Mouse (Mus musculus) hindbrain, embryonic 11.5 days (tissue): Measurements from ENCODE around the gene Tas2r135. TPM values are rescaled to one million over a fixed set of nuclear protein-coding genes. Genes with fewer than 3 reads are reported as not detected.

Experiments
- ATAC-seq: fragments of 200-750 bp; cut with Nextera tagmentation; 2 replicates; pipeline ENCODE4 v1.8.0; 2017; ENCODE audit warnings: mild to moderate bottlenecking, moderate TSS enrichment, moderate library complexity; ENCODE audit not compliant: low FRiP score
- DNase-seq: peaks from one replicate; pipeline ENCODE4 v3.0.0-alpha.2; 2015; ENCODE audit warnings: low spot score
- H3K27ac ChIP-seq: fragments of 300-500 bp; sonication (generic); 2 replicates; pipeline ENCODE4 v1.5.1; 2014; ENCODE audit warnings: mild to moderate bottlenecking, low read depth, low read length
- H3K27me3 ChIP-seq: fragments of 300-500 bp; sonication (generic); 2 replicates; pipeline ENCODE4 v1.6.1; 2014; ENCODE audit warnings: mild to moderate bottlenecking, low read length, moderate library complexity, mixed read lengths; ENCODE audit not compliant: control insufficient read depth, insufficient read depth
- H3K36me3 ChIP-seq: fragments of 300-500 bp; sonication (generic); 2 replicates; pipeline ENCODE4 v1.6.1; 2014; ENCODE audit warnings: mild to moderate bottlenecking, low read length, moderate library complexity, mixed read lengths; ENCODE audit not compliant: control insufficient read depth, insufficient read depth
- H3K4me1 ChIP-seq: fragments of 300-500 bp; sonication (generic); replicated peaks from 2 replicates; pipeline ENCODE4 v1.6.1; 2014; ENCODE audit warnings: low read length, mixed read lengths; ENCODE audit not compliant: control insufficient read depth, insufficient read depth
- H3K4me2 ChIP-seq: fragments of 300-500 bp; sonication (generic); replicated peaks from 2 replicates; pipeline ENCODE4 v1.6.1; 2014; ENCODE audit warnings: mild to moderate bottlenecking, low read depth, low read length
- H3K4me3 ChIP-seq: fragments of 300-500 bp; sonication (generic); 2 replicates; pipeline ENCODE4 v1.5.1; 2014; ENCODE audit warnings: low read depth, low read length
- H3K9ac ChIP-seq: fragments of 300-500 bp; sonication (generic); 2 replicates; pipeline ENCODE4 v1.6.1; 2014; ENCODE audit warnings: low read depth, low read length
- H3K9me3 ChIP-seq: fragments of 300-500 bp; sonication (generic); 2 replicates; pipeline ENCODE4 v1.6.1; 2016; ENCODE audit warnings: low read length; ENCODE audit not compliant: control insufficient read depth
- WGBS: fragments of 180-500 bp; shearing (Covaris S2); extraction: QIAGEN DNeasy Blood & Tissue Kit; methylation state at CpG from one replicate; pipeline ENCODE4 v1.1.7; 2014; 5-methylcytosine and 5-hydroxymethylcytosine counted together
- polyA plus RNA-seq: library from polyadenylated mRNA; unstranded; fragments of >200 nt; fragmentation: Nextera tagmentation; extraction: Ambion mirVana; gene quantifications from 2 replicates; pipeline ENCODE4 v1.2.1, GENCODE M21; 2014

The Tas2r135 gene
- polyA plus RNA-seq, 1 experiment from 2014 or later = 0.15 TPM

- ATAC-seq (no peak), DNase-seq (no peak)
- Histone ChIP-seq H3K4me2 (no peak within 1 kb of the TSS), H3K27me3 (no peaks in the 10 kb centered on the region), H3K4me1 (no peaks in the 10 kb centered on the region), H3K27ac (no peak within 1 kb of the TSS), H3K9ac (no peak within 1 kb of the TSS), H3K36me3 (no peaks in the 10 kb centered on the region), H3K4me3 (no peak within 1 kb of the TSS), H3K9me3 (no peaks in the 10 kb centered on the region)
- 80% methylated on average over 6 of the region's 6 CpGs for WGBS
Measured at GRCm38 (mm10) chr6:42434446-42434845, 29.2 kb downstream of the Tas2r135 start, which contains the start of gene Tas2r126. Tas2r126 (plus strand) TSS chr6:42434535.

DNA sequence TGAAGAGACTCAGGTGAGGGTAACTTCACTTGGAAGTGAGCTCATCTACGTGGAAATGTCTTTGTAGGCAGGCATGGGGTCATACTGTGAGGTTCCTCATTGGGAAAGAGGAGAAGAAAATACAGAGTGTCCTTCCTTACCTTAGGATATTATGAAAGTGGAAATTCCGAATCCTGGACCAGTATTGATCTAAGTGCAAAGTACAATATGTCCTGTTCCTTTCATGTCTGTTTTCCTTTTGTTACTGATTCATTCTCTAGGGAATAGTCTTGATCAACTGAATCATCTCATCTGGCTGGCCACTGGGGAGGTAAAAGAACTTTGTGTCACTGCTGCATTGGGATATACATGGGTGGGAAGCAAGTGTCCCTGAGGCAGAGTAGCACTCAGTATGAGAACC lies 30.3 kb downstream of the Tas2r135 start:
- DNase-seq (no peak), ATAC-seq (no peak)
- WGBS = 79% methylated on average over 2 of the region's 2 CpGs
- Histone ChIP-seq H3K4me1 (no peaks in the 10 kb centered on the region), H3K4me2 (no peak overlapping the region), H3K27ac (no peak overlapping the region), H3K36me3 (no peaks in the 10 kb centered on the region), H3K27me3 (no peaks in the 10 kb centered on the region), H3K4me3 (no peak overlapping the region), H3K9me3 (no peaks in the 10 kb centered on the region), H3K9ac (no peak overlapping the region)

DNA sequence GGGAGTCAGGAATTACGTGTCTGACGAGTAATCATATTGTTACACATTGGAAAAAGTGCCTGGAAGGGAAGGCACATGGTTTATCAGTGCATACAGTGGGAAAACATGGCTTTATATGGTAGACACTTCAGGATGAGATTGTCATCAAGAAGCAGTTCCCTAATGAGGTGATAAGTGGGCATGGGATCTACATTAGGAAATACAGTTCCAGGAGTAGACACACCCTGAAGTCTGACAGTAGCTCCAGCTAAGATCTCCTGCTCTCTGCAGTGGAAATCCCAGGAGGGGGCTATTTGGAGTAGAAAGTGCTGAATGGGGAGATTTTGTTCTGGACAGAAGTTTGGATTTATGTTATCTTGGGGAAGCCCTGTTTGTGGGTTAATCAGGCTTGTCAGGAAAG lies 36.2 kb downstream of the Tas2r135 start:
- H3K4me3 ChIP-seq = no peak overlapping the region
- H3K9ac ChIP-seq = no peak overlapping the region
- whole genome bisulfite sequencing = 69% methylated on average over 2 of the region's 2 CpGs
- H3K4me1 ChIP-seq = no peaks in the 10 kb centered on the region
- no peak overlapping the region for H3K4me2 ChIP-seq
- ATAC-seq = no peak
- H3K27me3 ChIP-seq = no peaks in the 10 kb centered on the region
- H3K9me3 ChIP-seq = no peaks in the 10 kb centered on the region
- no peak overlapping the region for H3K27ac ChIP-seq
- DNase-seq = no peak
- no peaks in the 10 kb centered on the region for H3K36me3 ChIP-seq

DNA sequence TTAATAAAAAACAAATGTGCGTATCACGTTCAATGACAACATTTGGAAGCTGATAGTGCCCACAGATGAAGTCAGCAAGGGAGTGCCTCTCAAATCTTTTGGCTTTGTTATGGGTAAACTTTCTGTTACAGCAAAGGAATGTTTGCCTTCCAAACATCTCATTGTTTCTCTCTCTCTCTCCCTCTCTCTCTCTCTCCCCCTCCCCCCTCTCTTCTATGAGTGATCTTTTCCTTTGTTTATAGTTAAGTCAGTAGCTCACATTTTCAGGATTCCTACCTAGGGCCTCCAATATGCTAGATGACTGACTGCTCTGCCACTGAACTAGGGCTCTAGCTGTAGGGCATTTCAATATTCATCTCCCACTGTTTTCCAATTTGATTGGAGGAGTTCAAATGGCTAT lies 39.3 kb downstream of the Tas2r135 start:
- Histone ChIP-seq H3K4me2 (no peak overlapping the region), H3K9me3 (no peaks in the 10 kb centered on the region), H3K9ac (no peak overlapping the region), H3K27me3 (no peaks in the 10 kb centered on the region), H3K4me3 (no peak overlapping the region), H3K36me3 (no peaks in the 10 kb centered on the region), H3K27ac (no peak overlapping the region), H3K4me1 (no peaks in the 10 kb centered on the region)
- ATAC-seq = no peak
- DNase-seq = no peak
- WGBS = 80% methylated on average over 2 of the region's 2 CpGs

GRCm38 (mm10) chr6:42447381-42447780 lies 42.1 kb downstream of the Tas2r135 start:
- Histone ChIP-seq H3K36me3 (no peaks in the 10 kb centered on the region), H3K4me1 (no peaks in the 10 kb centered on the region), H3K4me2 (no peak overlapping the region), H3K9me3 (no peaks in the 10 kb centered on the region), H3K4me3 (no peak overlapping the region), H3K27ac (no peak overlapping the region), H3K9ac (no peak overlapping the region), H3K27me3 (no peaks in the 10 kb centered on the region)
- WGBS = 71% methylated on average over 2 of the region's 2 CpGs
- DNase-seq (no peak), ATAC-seq (no peak)

Other genes starting within 250 kb of the Tas2r135 start
- not detected in 2 replicates for gene Tas2r144, start 190.1 kb upstream of the Tas2r135 start, polyA plus RNA-seq
- 15.7 and 20.2 TPM in 2 replicates for gene Gstk1, start 159.5 kb upstream of the Tas2r135 start, polyA plus RNA-seq
- gene Tmem139, start 143.5 kb upstream of the Tas2r135 start, polyA plus RNA-seq = 0.63 and 0.86 TPM in 2 replicates
- 59.7 and 67.8 TPM in 2 replicates for gene Casp2, start 140.4 kb upstream of the Tas2r135 start, polyA plus RNA-seq
- gene Clcn1, start 118.7 kb upstream of the Tas2r135 start, polyA plus RNA-seq = 1.4 and 1.5 TPM in 2 replicates
- gene Fam131b, start 80.8 kb upstream of the Tas2r135 start, polyA plus RNA-seq = 2.6 and 3.1 TPM in 2 replicates
- 57.5 and 60.1 TPM in 2 replicates for gene Zyx, start 55.8 kb upstream of the Tas2r135 start, polyA plus RNA-seq
- gene Epha1, start 32.2 kb upstream of the Tas2r135 start, polyA plus RNA-seq = 0.43 and 1.3 TPM in 2 replicates
- gene Tas2r143, start 5.2 kb upstream of the Tas2r135 start, polyA plus RNA-seq = not detected in 2 replicates
- gene Tas2r126, start 29.1 kb downstream of the Tas2r135 start, polyA plus RNA-seq = not detected in 2 replicates
- not detected in 2 replicates for gene Olfr458, start 59.8 kb downstream of the Tas2r135 start, polyA plus RNA-seq
- not detected in 2 replicates for gene Olfr457, start 70.9 kb downstream of the Tas2r135 start, polyA plus RNA-seq
- not detected in 2 replicates for gene Olfr456, start 81.8 kb downstream of the Tas2r135 start, polyA plus RNA-seq
- not detected in 2 replicates for gene Olfr455, start 142.2 kb downstream of the Tas2r135 start, polyA plus RNA-seq
- gene Tcaf3, start 192.3 kb downstream of the Tas2r135 start, polyA plus RNA-seq = not detected in 2 replicates
- 2.1 and 2.6 TPM in 2 replicates for gene Tcaf2, start 239.8 kb downstream of the Tas2r135 start, polyA plus RNA-seq